Mouse (Mus musculus): ENCODE data around the gene Tbc1d8b. TPM values are rescaled to one million over a fixed set of nuclear protein-coding genes. Genes with fewer than 3 reads are reported as not detected.

Gene Tbc1d8b
- polyA plus RNA-seq, 1 experiment from 2014 or later = 1.2 TPM

DNA sequence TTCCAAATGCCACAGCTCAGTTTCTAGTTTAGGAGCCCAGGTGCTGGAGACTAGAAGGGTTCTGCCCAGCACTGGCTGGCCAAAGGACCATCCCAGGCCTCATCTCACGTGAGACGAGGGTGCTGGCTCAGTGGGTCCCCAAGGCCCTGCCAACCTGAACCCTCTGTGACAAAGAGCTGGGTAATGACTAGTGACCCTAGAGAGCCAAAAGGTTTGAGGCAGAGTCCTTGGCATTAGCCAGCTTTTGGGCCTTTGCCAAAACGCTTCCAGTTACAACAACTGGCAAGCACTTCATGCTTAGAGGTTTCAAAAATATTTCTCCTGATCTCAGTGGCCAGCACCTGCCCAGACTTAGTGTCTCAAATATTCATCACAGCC lies 98.2 kb downstream of the Tbc1d8b start:
- Histone ChIP-seq H3K9me3 (ENCODE audit: control insufficient read depth, low read length) (no peaks in the 10 kb centered on the region), H3K27me3 (ENCODE audit: control insufficient read depth, insufficient read depth, low read length) (peaks cover 5% of the 10 kb centered on the region), H3K9ac (ENCODE audit: low read length) (no peak overlapping the region), H3K4me2 (ENCODE audit: low read depth, low read length, severe bottlenecking) (no peak overlapping the region), H3K4me3 (ENCODE audit: low read depth, low read length) (no peak overlapping the region), H3K4me1 (replicated peaks; ENCODE audit: control insufficient read depth, insufficient read depth, low read length) (no peaks in the 10 kb centered on the region), H3K36me3 (ENCODE audit: control insufficient read depth, insufficient read depth, low read length) (no peaks in the 10 kb centered on the region), H3K27ac (ENCODE audit: low read depth, low read length) (no peak overlapping the region)
- DNase-seq (ENCODE audit: low spot score) (no peak), ATAC-seq (replicated peaks; ENCODE audit: low FRiP score) (0 out of 2 replicates have a peak, but pooled peaks have one; percentile 10)
- 40% methylated on average over 3 of the region's 3 CpGs for WGBS

DNA sequence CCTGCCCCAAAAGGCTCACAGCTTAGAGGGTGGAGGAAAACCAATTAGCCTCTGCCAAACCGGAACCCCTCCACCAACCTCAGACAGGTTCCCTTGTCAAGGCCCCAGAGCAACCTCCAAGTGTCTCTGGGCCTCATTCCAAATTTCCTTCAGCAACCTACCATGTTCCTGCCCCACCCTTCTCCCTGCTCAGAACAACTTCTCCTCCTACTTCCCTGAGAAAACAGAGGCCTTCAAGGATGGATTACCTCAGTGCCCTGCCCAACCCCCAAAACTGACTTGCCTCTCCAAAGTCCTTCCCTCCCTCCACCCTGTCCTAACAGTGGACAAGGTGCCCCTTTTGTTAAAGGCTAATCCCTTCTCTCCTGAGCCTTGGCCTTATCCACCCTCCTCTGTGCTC lies 101.0 kb downstream of the Tbc1d8b start:
- Histone ChIP-seq H3K36me3 (ENCODE audit: control insufficient read depth, insufficient read depth, low read length) (no peaks in the 10 kb centered on the region), H3K27me3 (ENCODE audit: control insufficient read depth, insufficient read depth, low read length) (peaks cover 5% of the 10 kb centered on the region), H3K4me3 (ENCODE audit: low read depth, low read length) (no peak overlapping the region), H3K4me2 (ENCODE audit: low read depth, low read length, severe bottlenecking) (no peak overlapping the region), H3K9me3 (ENCODE audit: control insufficient read depth, low read length) (no peaks in the 10 kb centered on the region), H3K9ac (ENCODE audit: low read length) (no peak overlapping the region), H3K4me1 (replicated peaks; ENCODE audit: control insufficient read depth, insufficient read depth, low read length) (no peaks in the 10 kb centered on the region), H3K27ac (ENCODE audit: low read depth, low read length) (no peak overlapping the region)
- ATAC-seq (replicated peaks; ENCODE audit: low FRiP score) = no peak
- no peak for DNase-seq (ENCODE audit: low spot score)
- 69% methylated on average over 1 of the region's 1 CpGs for WGBS

DNA sequence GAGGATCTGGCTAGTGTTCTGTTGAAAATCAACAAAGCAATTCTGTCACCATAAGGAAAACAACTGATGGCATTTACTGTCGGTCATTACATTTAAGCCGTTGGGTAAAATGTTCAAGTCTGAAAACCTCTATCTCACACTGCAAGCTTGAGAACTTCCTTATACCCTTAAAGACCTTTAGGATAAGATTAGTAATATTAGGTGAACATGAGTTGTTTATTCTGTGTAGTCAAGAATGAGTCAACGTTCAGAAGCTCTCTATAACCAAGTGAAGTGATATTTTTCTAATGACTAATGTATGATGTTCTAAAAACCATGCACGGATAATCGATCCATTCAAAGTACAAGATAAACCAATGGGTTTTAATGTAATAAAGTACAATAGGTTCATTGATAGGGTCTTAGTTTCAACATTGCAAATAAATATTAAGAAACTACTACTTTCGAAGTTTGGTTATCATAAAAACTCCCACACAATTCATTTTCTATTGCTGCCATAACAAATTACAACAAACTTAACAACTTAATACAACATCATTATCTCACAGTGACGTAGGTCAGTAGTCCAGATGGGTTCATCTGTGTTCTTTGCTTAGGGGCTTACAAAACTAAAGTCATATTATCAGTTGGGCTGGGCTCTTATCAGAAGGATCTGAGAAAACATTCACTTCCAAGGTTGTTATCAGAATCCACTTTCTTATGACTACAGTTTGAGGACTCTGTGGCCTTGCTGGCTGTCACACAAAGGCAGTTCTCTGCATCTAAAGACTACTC lies 109.5 kb downstream of the Tbc1d8b start:
- no peak overlapping the region for H3K4me3 ChIP-seq (ENCODE audit: low read depth, low read length)
- H3K36me3 ChIP-seq (ENCODE audit: control insufficient read depth, insufficient read depth, low read length) = no peaks in the 10 kb centered on the region
- no peaks in the 10 kb centered on the region; the same call in 1 of the 2 replicates for H3K27me3 ChIP-seq (ENCODE audit: control insufficient read depth, insufficient read depth, low read length)
- DNase-seq (ENCODE audit: low spot score) (no peak), ATAC-seq (replicated peaks; ENCODE audit: low FRiP score) (no peak)
- H3K27ac ChIP-seq (ENCODE audit: low read depth, low read length) = no peak overlapping the region
- WGBS = 89% methylated on average over 7 of the region's 7 CpGs
- no peak overlapping the region for H3K9ac ChIP-seq (ENCODE audit: low read length)
- no peak overlapping the region for H3K4me2 ChIP-seq (ENCODE audit: low read depth, low read length, severe bottlenecking)
- no peaks in the 10 kb centered on the region for H3K9me3 ChIP-seq (ENCODE audit: control insufficient read depth, low read length)
- no peaks in the 10 kb centered on the region for H3K4me1 ChIP-seq (replicated peaks; ENCODE audit: control insufficient read depth, insufficient read depth, low read length)

DNA sequence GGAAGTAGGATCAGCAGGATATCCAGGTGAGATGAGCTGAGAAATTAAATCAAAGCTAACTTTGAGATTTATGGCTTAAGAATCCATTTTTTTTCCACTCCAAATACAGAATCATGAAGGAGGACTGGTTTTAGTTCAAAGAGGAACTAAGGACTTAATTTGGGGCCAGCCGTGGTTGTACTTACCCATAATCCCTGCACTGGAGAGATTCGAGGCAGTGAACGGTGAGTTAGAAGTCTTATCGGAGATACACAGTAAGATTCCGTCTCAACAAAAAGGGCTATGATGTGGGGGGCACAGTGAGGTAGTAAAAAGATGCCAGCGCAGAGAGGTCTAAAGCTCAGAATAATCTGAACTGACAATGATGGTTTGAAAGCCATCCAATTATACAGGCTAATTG lies 111.2 kb downstream of the Tbc1d8b start:
- H3K36me3 ChIP-seq (ENCODE audit: control insufficient read depth, insufficient read depth, low read length) = no peaks in the 10 kb centered on the region
- H3K9ac ChIP-seq (ENCODE audit: low read length) = no peak overlapping the region
- WGBS = 86% methylated on average over 6 of the region's 6 CpGs
- ATAC-seq (replicated peaks; ENCODE audit: low FRiP score) = no peak
- no peak for DNase-seq (ENCODE audit: low spot score)
- no peaks in the 10 kb centered on the region for H3K9me3 ChIP-seq (ENCODE audit: control insufficient read depth, low read length)
- no peaks in the 10 kb centered on the region for H3K4me1 ChIP-seq (replicated peaks; ENCODE audit: control insufficient read depth, insufficient read depth, low read length)
- H3K4me3 ChIP-seq (ENCODE audit: low read depth, low read length) = no peak overlapping the region
- no peaks in the 10 kb centered on the region; the same call in 1 of the 2 replicates for H3K27me3 ChIP-seq (ENCODE audit: control insufficient read depth, insufficient read depth, low read length)
- no peak overlapping the region for H3K4me2 ChIP-seq (ENCODE audit: low read depth, low read length, severe bottlenecking)
- H3K27ac ChIP-seq (ENCODE audit: low read depth, low read length) = no peak overlapping the region

DNA sequence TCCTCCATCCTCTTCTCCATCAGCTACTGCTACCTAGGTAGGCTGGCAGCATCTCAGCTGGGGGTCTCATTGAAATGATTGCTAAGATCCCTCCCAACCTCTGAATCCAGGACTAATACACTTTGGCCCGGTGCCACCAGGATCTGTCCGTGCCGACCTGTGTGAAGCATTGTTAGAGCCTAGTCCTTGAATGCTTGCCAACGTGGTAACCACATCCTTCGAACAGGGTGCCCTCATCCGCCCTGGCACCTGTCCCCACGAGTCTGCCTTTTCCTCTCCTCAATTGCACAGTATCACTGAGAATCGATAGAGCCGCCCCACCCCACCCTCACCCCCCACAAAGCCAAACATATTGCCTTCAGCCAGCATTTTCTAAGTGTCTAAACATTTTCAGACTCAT lies 113.1 kb downstream of the Tbc1d8b start:
- 79% methylated on average over 9 of the region's 9 CpGs for WGBS
- Histone ChIP-seq H3K36me3 (ENCODE audit: control insufficient read depth, insufficient read depth, low read length) (no peaks in the 10 kb centered on the region), H3K4me1 (replicated peaks; ENCODE audit: control insufficient read depth, insufficient read depth, low read length) (no peaks in the 10 kb centered on the region), H3K9me3 (ENCODE audit: control insufficient read depth, low read length) (no peaks in the 10 kb centered on the region), H3K4me3 (ENCODE audit: low read depth, low read length) (no peak overlapping the region), H3K9ac (ENCODE audit: low read length) (no peak overlapping the region), H3K4me2 (ENCODE audit: low read depth, low read length, severe bottlenecking) (no peak overlapping the region), H3K27ac (ENCODE audit: low read depth, low read length) (no peak overlapping the region), H3K27me3 (ENCODE audit: control insufficient read depth, insufficient read depth, low read length) (no peaks in the 10 kb centered on the region; the same call in 1 of the 2 replicates)
- no peak for DNase-seq (ENCODE audit: low spot score)
- ATAC-seq (replicated peaks; ENCODE audit: low FRiP score) = no peak

DNA sequence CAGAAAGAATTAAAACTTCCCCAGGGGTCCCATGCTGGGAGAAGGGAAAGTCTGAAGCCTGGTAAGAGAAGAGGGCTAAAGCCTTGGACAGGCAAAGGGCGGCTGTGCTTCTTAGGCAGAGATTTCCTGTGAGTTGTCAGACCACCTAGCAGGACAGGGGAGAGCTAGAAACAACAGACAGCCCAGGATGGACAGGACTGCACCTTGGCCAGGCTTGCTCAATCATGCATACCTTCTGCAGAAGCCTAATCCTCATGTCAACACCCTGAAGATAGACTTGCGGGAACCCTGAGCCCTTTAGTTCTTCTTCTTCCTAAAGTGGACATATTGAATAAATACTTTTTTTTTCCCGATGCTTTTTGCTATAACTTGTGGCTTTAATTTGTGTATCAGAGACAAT lies 115.2 kb downstream of the Tbc1d8b start:
- no peak overlapping the region for H3K4me2 ChIP-seq (ENCODE audit: low read depth, low read length, severe bottlenecking)
- no peaks in the 10 kb centered on the region for H3K9me3 ChIP-seq (ENCODE audit: control insufficient read depth, low read length)
- no peaks in the 10 kb centered on the region for H3K36me3 ChIP-seq (ENCODE audit: control insufficient read depth, insufficient read depth, low read length)
- H3K27me3 ChIP-seq (ENCODE audit: control insufficient read depth, insufficient read depth, low read length) = no peaks in the 10 kb centered on the region; the same call in 1 of the 2 replicates
- ATAC-seq (replicated peaks; ENCODE audit: low FRiP score) (no peak), DNase-seq (ENCODE audit: low spot score) (no peak)
- H3K4me3 ChIP-seq (ENCODE audit: low read depth, low read length) = no peak overlapping the region
- no peaks in the 10 kb centered on the region for H3K4me1 ChIP-seq (replicated peaks; ENCODE audit: control insufficient read depth, insufficient read depth, low read length)
- WGBS = 85% methylated on average over 3 of the region's 3 CpGs
- H3K27ac ChIP-seq (ENCODE audit: low read depth, low read length) = no peak overlapping the region
- H3K9ac ChIP-seq (ENCODE audit: low read length) = no peak overlapping the region

GRCm38 (mm10) chrX:139800406-139800878 lies 115.6 kb downstream of the Tbc1d8b start, which contains the start of gene Cldn2:
Gene Cldn2, plus strand, starts transcription at chrX:139800828.
- no peak for DNase-seq (ENCODE audit: low spot score)
- no peak within 1 kb of the TSS for H3K4me2 ChIP-seq (ENCODE audit: low read depth, low read length, severe bottlenecking)
- no peak for ATAC-seq (replicated peaks; ENCODE audit: low FRiP score)
- H3K9me3 ChIP-seq (ENCODE audit: control insufficient read depth, low read length) = no peaks in the 10 kb centered on the region
- H3K9ac ChIP-seq (ENCODE audit: low read length) = no peak within 1 kb of the TSS
- H3K27ac ChIP-seq (ENCODE audit: low read depth, low read length) = no peak within 1 kb of the TSS
- H3K36me3 ChIP-seq (ENCODE audit: control insufficient read depth, insufficient read depth, low read length) = no peaks in the 10 kb centered on the region
- H3K4me1 ChIP-seq (replicated peaks; ENCODE audit: control insufficient read depth, insufficient read depth, low read length) = no peaks in the 10 kb centered on the region
- no peaks in the 10 kb centered on the region; the same call in 1 of the 2 replicates for H3K27me3 ChIP-seq (ENCODE audit: control insufficient read depth, insufficient read depth, low read length)
- H3K4me3 ChIP-seq (ENCODE audit: low read depth, low read length) = no peak within 1 kb of the TSS
- 62% methylated on average over 8 of the region's 8 CpGs for WGBS
